Mouse (Mus musculus): Measurements from ENCODE around the gene Slc35g2. TPM values are rescaled to one million over a fixed set of nuclear protein-coding genes. Genes with fewer than 3 reads are reported as not detected.

Slc35g2 gene
- total RNA-seq, 2 experiments from 2014 or later: 3.6 to 5.6 TPM

DNA sequence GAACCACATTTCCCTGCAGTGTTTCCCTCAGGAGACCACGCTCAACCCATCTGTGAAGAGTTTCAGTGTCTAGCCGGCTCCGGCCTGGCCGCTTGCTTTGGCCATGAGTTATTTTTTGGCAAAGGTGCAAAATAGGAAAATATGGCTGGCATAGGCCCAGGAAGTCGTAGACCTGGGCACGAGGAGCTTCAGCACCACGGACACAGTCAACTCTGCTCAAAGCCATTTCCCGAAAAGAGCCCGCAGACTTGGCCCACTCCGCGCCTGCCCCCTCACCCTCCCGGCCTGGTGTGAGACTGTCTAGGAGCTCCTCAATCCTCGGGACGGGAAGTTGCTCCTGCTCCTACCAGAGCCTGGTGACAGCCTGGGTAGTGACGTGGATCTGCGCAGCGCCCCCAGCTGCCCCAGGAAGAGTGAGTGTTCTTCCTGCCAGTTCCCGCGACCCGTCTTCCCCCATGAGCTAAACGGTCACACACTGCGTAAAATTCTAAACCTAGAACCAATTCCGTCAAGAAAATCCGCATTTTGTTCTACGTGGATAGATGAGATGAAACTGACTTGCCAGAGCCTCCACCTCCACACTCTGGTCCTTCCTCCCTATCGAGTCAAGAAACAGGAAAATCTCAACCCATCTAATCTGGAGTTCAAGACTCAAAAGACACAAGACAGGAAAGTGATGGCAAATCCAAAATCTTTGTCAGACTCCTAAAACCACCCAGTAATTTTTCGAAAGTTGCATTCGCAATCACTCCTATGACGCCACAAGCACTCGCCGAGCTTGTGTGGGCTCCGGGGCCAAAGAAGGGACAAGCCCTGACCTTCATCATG, 878 bp downstream of the Slc35g2 start:
- peak; percentile 46 to 51 for DNase-seq
- intact Hi-C loops (cut with DNase I): no loop called here

DNA sequence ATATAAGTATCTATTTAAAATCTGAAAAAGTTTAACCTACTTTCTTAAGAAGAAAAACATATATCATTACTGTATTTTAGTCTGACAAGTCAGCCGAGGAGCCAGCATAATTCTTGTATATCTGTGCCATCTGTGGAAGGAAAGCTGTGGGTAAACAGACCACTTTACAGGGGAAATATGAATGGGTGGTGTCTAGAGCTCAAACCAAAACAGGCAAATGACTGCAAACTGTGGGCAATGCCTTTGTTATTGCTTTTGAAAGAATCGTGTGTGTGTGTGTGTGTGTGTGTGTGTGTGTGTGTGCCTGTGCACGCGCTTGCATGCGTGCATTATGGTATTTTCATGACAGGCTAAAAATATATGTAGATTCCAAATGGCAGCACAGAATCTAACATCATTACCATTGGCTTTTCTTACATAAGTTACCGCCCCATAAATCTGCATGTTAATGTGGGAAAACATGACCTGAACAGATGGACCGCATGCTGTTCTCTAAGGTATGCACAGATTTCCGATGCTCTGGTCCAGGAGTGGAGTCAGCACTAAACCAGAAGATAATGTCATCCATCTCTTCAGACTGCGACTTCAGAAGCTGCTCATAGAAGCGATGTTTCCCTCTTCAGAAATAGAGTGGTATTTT, 10.5 kb downstream of the Slc35g2 start:
- DNase-seq: no peak
- intact Hi-C loops (cut with DNase I): no loop called here

DNA sequence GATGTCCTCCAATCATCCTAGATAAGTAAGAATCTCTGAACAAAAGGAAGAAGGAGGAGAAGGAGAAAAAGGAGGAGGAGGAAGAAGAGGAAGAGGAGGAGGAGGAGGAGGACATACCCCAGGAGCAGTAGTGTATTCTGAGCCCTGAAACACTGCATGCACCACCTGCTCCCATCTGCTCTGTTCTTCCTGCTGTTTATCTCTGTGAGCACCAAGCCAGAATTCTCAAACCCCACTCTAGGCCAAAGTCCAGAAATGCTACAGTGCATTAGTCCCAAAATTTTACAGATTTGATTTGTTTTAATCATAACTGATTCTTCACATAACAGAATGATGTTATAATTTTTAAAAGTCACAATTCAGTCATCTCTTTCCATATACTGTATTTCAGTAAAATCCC, 11.9 kb downstream of the Slc35g2 start:
- intact Hi-C loops (cut with DNase I): no loop called here
- no peak for DNase-seq

GRCm38 (mm10) chr9:100558023-100558573, 12.8 kb downstream of the Slc35g2 start:
- intact Hi-C loops (cut with DNase I): no loop called here
- DNase-seq: no peak

DNA sequence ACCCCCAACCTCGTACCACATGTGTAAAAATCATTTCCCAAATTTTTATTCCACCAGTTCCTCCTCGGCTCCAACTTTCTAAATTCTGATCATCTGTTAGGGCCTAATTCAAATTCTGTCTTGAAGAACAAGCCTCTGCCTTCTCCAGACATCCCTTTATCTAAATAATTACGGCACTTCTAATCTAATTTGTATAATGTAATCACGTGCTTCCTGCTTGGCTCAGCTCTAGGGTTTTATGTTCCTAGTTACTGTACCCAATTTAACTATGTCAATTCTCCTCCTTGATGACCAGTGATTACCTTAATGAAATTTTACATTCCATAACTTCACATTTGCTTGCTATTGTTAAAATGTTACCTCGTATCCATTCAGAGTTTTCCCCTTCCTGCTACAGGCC, 15.2 kb downstream of the Slc35g2 start:
- DNase-seq: no peak
- intact Hi-C loops (cut with DNase I): no loop called here

DNA sequence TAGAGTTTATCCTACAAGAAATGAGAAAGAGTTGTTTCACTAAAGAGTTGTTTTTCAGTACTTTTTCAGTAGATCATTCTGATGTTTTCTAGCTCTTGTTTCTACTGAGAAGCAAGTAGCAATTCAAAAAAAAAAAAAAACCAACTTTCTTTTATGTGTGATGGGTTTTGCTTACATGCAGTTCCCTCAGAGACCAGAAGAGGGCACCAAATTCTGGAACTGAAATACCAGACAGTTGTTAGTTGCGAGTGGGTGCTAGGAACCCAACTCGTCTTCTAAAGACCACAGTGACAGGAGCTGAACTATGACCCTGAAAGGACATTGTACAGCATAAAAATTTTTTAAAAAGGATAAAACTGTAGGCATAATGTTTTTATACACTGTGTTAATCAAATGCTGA, 22.6 kb downstream of the Slc35g2 start:
- DNase-seq: peak in 1 of 2 experiments; percentile 24
- intact Hi-C loops (cut with DNase I): loop anchor here (5.0 kb wide), 2 partner anchors 41 to 369 kb away; no protein-coding TSS in a partner anchor

DNA sequence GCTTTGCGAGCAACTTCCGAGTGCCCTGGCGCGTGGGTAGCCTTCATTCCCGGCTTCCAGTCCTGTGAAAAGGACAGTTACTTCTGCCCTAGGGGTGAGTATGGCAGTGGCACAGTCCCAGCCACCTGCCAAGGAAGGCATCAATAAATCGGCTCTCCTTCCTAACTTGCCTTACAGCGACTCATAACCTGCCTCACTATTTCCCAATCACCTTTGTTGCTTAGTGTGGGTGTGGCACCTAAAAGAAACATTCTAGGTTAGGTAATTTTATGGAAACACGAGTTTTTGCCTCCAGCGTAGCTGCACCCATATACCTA, 24.3 kb downstream of the Slc35g2 start:
- intact Hi-C loops (cut with DNase I): loop anchor here (2.0 to 5.0 kb wide), 3 partner anchors 39 to 371 kb away; no protein-coding TSS in a partner anchor
- DNase-seq: no peak

GRCm38 (mm10) chr9:100545715-100546593, 24.9 kb downstream of the Slc35g2 start, which contains the start of gene Nck1:
Nck1 (minus strand) TSS chr9:100546134.
- intact Hi-C loops (cut with DNase I): loop anchor here (1.0 to 5.0 kb wide), 5 partner anchors 25 to 371 kb away; no protein-coding TSS in a partner anchor
- peak; percentile 99 for DNase-seq

DNA sequence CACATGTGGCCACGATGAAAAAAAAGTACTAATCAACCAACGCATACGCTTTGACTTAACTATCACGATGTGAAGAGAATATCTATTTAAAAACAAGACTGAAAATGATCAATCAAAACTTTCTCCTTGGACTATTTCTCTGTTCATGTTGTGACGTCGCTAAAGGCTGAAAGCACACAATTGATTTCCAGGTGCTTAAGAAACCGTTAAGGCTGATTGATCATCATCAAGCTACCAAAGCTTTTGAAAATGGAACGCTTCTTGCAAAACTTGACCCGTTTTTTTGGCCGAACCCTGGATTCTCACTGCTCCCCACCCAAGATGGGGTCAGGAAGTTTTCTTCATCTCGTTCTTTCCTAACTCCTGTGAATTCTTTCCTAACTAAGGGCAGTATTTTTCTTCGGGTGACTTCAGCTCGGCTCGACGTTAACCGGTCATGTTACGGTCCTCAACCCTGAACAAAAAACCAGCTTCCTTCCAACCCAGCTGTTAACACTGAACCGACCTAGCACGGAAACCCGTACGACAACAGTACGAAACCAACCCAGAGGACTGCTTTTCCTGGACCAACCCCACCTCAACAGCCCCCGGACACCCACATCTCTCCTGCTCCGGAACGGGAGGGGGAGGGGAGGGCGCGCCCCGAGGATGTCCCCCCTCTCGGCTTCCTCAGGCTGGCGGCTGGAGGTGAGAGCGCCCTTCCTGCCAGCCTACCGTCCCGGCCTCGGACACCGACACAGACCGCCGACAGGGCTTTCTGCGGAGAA, 25.8 kb downstream of the Slc35g2 start:
- DNase-seq: no peak
- intact Hi-C loops (cut with DNase I): loop anchor here (1.0 to 5.0 kb wide), 4 partner anchors 24 to 372 kb away; no protein-coding TSS in a partner anchor

GRCm38 (mm10) chr9:100535618-100536262, 35.1 kb downstream of the Slc35g2 start:
- intact Hi-C loops (cut with DNase I): no loop called here
- DNase-seq: no peak

DNA sequence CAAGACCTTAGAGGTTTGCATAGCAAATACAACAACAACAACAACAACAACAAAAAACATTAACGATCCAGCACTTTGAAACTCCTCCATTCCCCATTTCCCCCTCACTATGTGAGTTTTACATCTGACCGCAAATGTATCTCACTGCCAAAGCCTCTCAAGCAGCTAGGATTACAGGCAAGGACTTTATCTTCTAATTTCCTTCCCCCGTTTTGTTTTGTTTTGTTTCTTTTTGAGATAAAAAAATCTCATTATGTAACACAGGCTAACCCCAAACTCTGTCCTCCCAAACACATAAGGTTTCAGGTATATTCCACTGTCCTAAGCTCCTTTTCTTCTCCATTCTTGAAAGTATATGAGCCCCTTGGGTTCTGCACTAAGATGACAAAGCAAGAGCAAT, 36.2 kb downstream of the Slc35g2 start:
- no peak for DNase-seq
- intact Hi-C loops (cut with DNase I): no loop called here

DNA sequence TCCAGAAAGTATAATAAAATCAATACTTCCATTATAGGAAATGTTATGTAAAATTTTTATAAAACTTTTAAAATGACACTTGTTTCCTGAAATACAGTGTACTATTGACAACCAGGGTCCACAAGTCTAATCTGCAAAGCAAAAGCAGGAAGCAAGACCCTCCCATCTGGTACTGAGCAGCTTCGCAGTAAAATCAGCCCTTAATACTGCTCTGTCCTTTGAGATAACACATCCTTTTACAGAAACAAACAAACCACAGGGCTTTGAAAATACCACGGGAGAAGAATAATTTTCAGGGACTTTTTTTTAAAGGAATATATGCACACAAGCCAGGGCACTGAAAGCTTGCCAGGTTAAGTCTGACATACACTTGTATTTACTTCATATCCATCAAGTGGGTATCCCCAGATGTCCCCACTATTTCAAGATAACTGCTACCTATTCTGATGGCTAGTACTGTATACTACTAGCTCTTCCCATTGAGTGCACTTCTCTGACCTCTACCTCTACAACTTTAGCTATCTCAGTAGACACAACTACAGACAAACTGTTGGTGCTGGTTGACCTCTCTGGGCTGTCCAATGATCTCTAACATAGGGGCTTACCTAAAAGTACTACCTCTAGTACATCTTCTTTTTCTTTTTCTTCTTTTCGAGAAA, 37.9 kb downstream of the Slc35g2 start:
- intact Hi-C loops (cut with DNase I): no loop called here

GRCm38 (mm10) chr9:100531296-100531695, 39.6 kb downstream of the Slc35g2 start:
- no peak for DNase-seq
- intact Hi-C loops (cut with DNase I): no loop called here

More for the DNA sequence above, 37.9 kb downstream of the Slc35g2 start:
- DNase-seq: no peak

GRCm38 (mm10) chr9:100525225-100525624, 45.7 kb downstream of the Slc35g2 start:
- no peak for DNase-seq
- intact Hi-C loops (cut with DNase I): no loop called here

DNA sequence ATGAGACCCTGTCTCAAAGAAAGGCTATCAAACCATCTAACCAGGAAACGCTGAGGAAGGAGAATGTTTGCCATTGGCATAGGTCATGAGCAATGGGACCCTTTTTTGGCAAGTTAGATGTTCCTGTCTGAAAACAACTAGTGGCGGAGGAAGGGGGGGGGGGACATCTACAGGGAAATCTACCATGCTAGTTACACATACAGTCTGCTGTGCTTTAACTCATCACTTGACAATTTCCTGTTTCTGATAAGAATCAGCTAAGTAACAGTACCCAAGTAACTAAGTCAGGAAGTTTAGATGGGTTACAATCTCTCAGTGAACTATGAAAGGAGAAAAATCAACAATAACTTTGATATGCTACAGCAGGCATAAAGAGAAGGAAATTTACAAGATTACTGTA, 48.9 kb downstream of the Slc35g2 start:
- intact Hi-C loops (cut with DNase I): loop anchor here (5.0 kb wide), 1 partner anchor 395 kb away; no protein-coding TSS in a partner anchor
- no peak for DNase-seq

GRCm38 (mm10) chr9:100520586-100520985, 50.3 kb downstream of the Slc35g2 start:
- intact Hi-C loops (cut with DNase I): loop anchor here (1.0 to 5.0 kb wide), 3 partner anchors 24 to 397 kb away; no protein-coding TSS in a partner anchor
- DNase-seq: peak; percentile 34 to 73

DNA sequence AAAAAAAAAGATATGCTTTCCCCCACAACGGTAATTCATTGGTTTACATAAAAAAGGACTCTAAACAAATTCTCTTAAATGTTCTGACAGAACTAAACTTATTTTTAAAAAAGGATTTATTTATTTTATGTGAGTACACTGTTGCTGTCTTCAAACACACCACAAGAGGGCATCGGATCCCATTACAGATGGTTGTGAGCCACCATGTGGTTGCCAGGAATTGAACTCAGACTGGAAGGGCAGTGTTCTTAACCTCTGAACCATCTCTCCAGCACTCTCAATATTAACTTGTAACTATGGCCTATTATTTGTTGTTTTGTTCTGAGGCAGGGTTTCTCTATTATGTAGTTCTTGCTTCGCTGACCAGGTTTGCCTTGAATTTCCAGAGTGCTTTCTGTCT, 50.9 kb downstream of the Slc35g2 start:
- no peak for DNase-seq
- intact Hi-C loops (cut with DNase I): loop anchor here (1.0 to 5.0 kb wide), 3 partner anchors 25 to 397 kb away; no protein-coding TSS in a partner anchor

DNA sequence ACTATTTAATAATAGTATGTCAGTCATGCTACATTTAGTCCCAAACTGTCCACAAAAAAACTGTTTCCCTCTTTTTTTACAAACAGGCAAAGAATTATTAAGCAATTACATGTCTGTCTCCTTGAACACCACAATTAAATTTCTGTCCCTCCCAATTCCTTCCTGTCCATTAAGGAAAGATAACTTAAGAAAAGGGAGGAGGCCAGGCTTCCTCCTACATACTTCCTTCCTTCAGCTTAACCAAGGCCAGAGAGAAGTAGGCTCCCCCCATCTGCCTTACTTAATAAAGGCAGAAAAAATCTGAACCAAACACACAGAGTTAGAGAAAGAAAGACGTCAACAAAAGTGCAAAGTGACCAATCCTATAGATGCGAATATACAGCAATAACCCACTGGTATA, 63.3 kb downstream of the Slc35g2 start:
- intact Hi-C loops (cut with DNase I): loop anchor here (5.0 kb wide), 1 partner anchor 40 kb away; the partner anchor contains the start of gene Nck1
- no peak for DNase-seq
